ENCODE assay signal across 8 mouse cellular contexts in genomic region chr6:38925719-38926118, GRCm38 (mm10). TPM values are rescaled to one million over a fixed set of nuclear protein-coding genes. Genes with fewer than 3 reads are reported as not detected.
DNase-seq lines count a peak whose midpoint lies in the region; ATAC-seq and TF ChIP-seq lines count a peak whose summit lies in the region.

No protein-coding gene starts in this region.

- DNase-seq in cerebellum, postnatal 10 days: peak; percentile 21 to 44
- DNase-seq in cerebellum, adult 11 months: no peak
- DNase-seq in A20 (ENCODE audit: low read depth, low spot score): peak; percentile 42
- DNase-seq in liver, embryonic 11.5 days (ENCODE audit: low spot score): no peak
- no peak for DNase-seq in gastrocnemius, postnatal 25 days
- no peak for DNase-seq in left cerebral cortex, postnatal 10 days (ENCODE audit: extremely low spot score in 1 of 2, low spot score in 2 of 2)

- H3K4me3 ChIP-seq in embryonic fibroblast, embryonic 13.5 days (ENCODE audit: insufficient read depth, low read length): no peak overlapping the region
- H3K4me3 ChIP-seq in liver, embryonic 11.5 days (ENCODE audit: low read depth, low read length): no peak overlapping the region
- peak overlapping the region; percentile 80 for H3K4me3 ChIP-seq in testis, adult 2 months (ENCODE audit: control insufficient read depth, low read depth, low read length)

- no peaks in the 10 kb centered on the region for H3K9me3 ChIP-seq in liver, embryonic 11.5 days (ENCODE audit: control insufficient read depth, low read length)

- no peak overlapping the region; the same call in 1 of the 2 replicates for H3K9ac ChIP-seq in liver, embryonic 11.5 days (ENCODE audit: low read depth, low read length)

- intact Hi-C loops in left cerebral cortex, postnatal 10 days (cut with DNase I): no loop called here

- no peak for ATAC-seq in liver, embryonic 11.5 days (replicated peaks; ENCODE audit: low FRiP score)

- peaks cover 3% of the 10 kb centered on the region; the same call in 1 of the 2 replicates for H3K4me1 ChIP-seq in embryonic fibroblast, embryonic 13.5 days (ENCODE audit: control insufficient read depth, insufficient read depth, low read length)
- peaks cover 38% of the 10 kb centered on the region for H3K4me1 ChIP-seq in liver, embryonic 11.5 days (replicated peaks; ENCODE audit: control insufficient read depth, insufficient read depth, low read length)
- H3K4me1 ChIP-seq in testis, adult 2 months (ENCODE audit: control insufficient read depth, insufficient read depth, low read length): peaks cover 10% of the 10 kb centered on the region

- WGBS in liver, embryonic 11.5 days: 56% methylated on average over 7 of the region's 7 CpGs

- no peaks in the 10 kb centered on the region; the same call in 1 of the 2 replicates for H3K27me3 ChIP-seq in liver, embryonic 11.5 days (replicated peaks; ENCODE audit: control insufficient read depth, insufficient read depth, low read length)
- no peaks in the 10 kb centered on the region for H3K27me3 ChIP-seq in testis, adult 2 months (ENCODE audit: control insufficient read depth, insufficient read depth, low read length)

- no peak for TF ChIP-seq POLR2A in embryonic fibroblast, embryonic 13.5 days (IDR thresholded peaks at IDR 0.05; ENCODE audit: low read depth, low read length)
- TF ChIP-seq POLR2A in testis, adult 2 months (IDR thresholded peaks at IDR 0.05; ENCODE audit: control insufficient read depth, low read depth, low read length): no peak

- H3K4me2 ChIP-seq in liver, embryonic 11.5 days: peak overlapping the region; percentile 40

- no peaks in the 10 kb centered on the region for H3K36me3 ChIP-seq in liver, embryonic 11.5 days (ENCODE audit: control insufficient read depth, insufficient read depth, low read length)
- no peaks in the 10 kb centered on the region for H3K36me3 ChIP-seq in testis, adult 2 months (ENCODE audit: control insufficient read depth, insufficient read depth, low read length)

- peak; percentile 17; the same call in 1 of the 2 replicates for TF ChIP-seq CTCF in embryonic fibroblast, embryonic 13.5 days (IDR thresholded peaks at IDR 0.05; ENCODE audit: borderline replicate concordance, insufficient read depth, low read length)
- TF ChIP-seq CTCF in testis, adult 2 months (IDR thresholded peaks at IDR 0.05; ENCODE audit: control insufficient read depth, insufficient read depth, insufficient replicate concordance, low read depth, low read length): peak; percentile 74; the same call in 1 of the 2 replicates

- H3K27ac ChIP-seq in embryonic fibroblast, embryonic 13.5 days (ENCODE audit: insufficient read depth, low read length): no peak overlapping the region
- peak overlapping the region; percentile 98; the same call in 1 of the 2 replicates for H3K27ac ChIP-seq in liver, embryonic 11.5 days (ENCODE audit: low read depth, low read length)
- no peak overlapping the region for H3K27ac ChIP-seq in testis, adult 2 months (ENCODE audit: control insufficient read depth, insufficient read depth, low read depth, low read length)

RNA-seq across cellular contexts. Expression of gene Hipk2, which starts 49.8 kb away (rescaled TPM):
- 33.1 and 45.6 TPM in 2 replicates for polyA plus RNA-seq in embryonic fibroblast, embryonic 13.5 days (2011; ENCODE audit: insufficient read length, low read depth, missing spikeins)
- polyA plus RNA-seq in liver, embryonic 11.5 days (2014; fragmentation: Nextera tagmentation; extraction: Ambion mirVana): 21.4 and 27.4 TPM in 2 replicates
- polyA plus RNA-seq in testis, adult 2 months (2012; rRNA removed): 32.7 and 33.9 TPM in 2 replicates
- 10 to 100 TPM; 69.0 to 78.5 TPM for total RNA-seq in gastrocnemius, postnatal 25 days (2021)
- 10 to 100 TPM; 44.6 to 45.9 TPM for total RNA-seq in left cerebral cortex, postnatal 10 days (2021)

RNA-seq across cellular contexts. Expression of gene Tbxas1, which starts 50.5 kb away (rescaled TPM):
- 0.52 and 0.86 TPM in 2 replicates for polyA plus RNA-seq in embryonic fibroblast, embryonic 13.5 days (2011; ENCODE audit: insufficient read length, low read depth, missing spikeins)
- polyA plus RNA-seq in liver, embryonic 11.5 days (2014; fragmentation: Nextera tagmentation; extraction: Ambion mirVana): 11.5 and 12.0 TPM in 2 replicates
- 0.16 and 0.53 TPM in 2 replicates for polyA plus RNA-seq in testis, adult 2 months (2012; rRNA removed)
- under 1 TPM; 0.67 to 0.72 TPM for total RNA-seq in gastrocnemius, postnatal 25 days (2021)
- 1 to 10 TPM; 2.1 to 2.9 TPM for total RNA-seq in left cerebral cortex, postnatal 10 days (2021)

Comparison
In these comparisons a context has a peak if more than half of its experiments do, and no peak if none do; other contexts are left out.
1. DNase-seq: peak in cerebellum, postnatal 10 days (2 of 2) and A20 (single experiment); none in cerebellum, adult 11 months (single experiment), liver, embryonic 11.5 days (single experiment), gastrocnemius, postnatal 25 days (single experiment) and left cerebral cortex, postnatal 10 days (0 of 2).